ENCODE assay signal across 19 mouse cellular contexts in the genomic region with DNA sequence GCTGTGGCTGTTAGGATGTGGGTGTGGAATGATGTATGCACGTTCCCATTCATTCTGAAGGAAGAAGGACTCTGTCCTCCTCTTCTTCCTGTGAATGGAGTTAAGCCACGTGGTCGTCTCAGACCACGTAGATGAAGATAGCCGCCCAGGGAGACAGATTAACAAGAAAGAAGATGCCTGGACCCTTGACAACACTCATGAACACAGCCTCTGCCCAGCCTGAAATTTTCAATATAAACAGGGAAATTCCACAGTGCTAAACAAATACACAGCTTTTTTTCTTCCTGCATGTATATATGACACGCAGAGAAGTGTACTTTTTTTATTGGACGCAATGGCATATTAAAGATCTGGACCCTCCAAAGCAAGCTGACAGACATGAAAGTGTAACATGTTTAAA.
"Had no signal": no experiment of that assay in that cellular context is flagged by ENCODE, and none has a peak within 500 bp of the region (broad histone marks: within the 10 kb centered on the region; RNA-seq: fewer than 3 reads in every experiment).

No protein-coding gene starts in this region.

- H3K9me3 ChIP-seq: limb, embryonic 10.5 days; limb, embryonic 13.5 days; liver, embryonic 12.5 days; liver, embryonic 15.5 days; midbrain, embryonic 12.5 days; midbrain, embryonic 15.5 days; neural tube, embryonic 12.5 days; neural tube, embryonic 15.5 days had no signal

- H3K27me3 ChIP-seq: limb, embryonic 13.5 days; liver, embryonic 12.5 days; liver, embryonic 15.5 days; midbrain, embryonic 12.5 days; midbrain, embryonic 15.5 days; neural tube, embryonic 12.5 days; neural tube, embryonic 15.5 days had no signal

- H3K27ac ChIP-seq: limb, embryonic 13.5 days; liver, embryonic 12.5 days; liver, embryonic 15.5 days; macrophage; midbrain, embryonic 12.5 days; midbrain, embryonic 15.5 days; neural tube, embryonic 12.5 days; neural tube, embryonic 15.5 days had no signal

- H3K4me3 ChIP-seq: limb, embryonic 10.5 days; limb, embryonic 13.5 days; liver, embryonic 12.5 days; liver, embryonic 15.5 days; midbrain, embryonic 12.5 days; midbrain, embryonic 15.5 days; neural tube, embryonic 12.5 days; neural tube, embryonic 15.5 days had no signal

- H3K4me1 ChIP-seq: liver, embryonic 12.5 days; liver, embryonic 15.5 days; midbrain, embryonic 12.5 days; midbrain, embryonic 15.5 days; neural tube, embryonic 12.5 days had no signal

- H3K9ac ChIP-seq: limb, embryonic 13.5 days; liver, embryonic 12.5 days; liver, embryonic 15.5 days; midbrain, embryonic 12.5 days; midbrain, embryonic 15.5 days; neural tube, embryonic 12.5 days; neural tube, embryonic 15.5 days had no signal

- H3K36me3 ChIP-seq: limb, embryonic 10.5 days; limb, embryonic 13.5 days; liver, embryonic 12.5 days; liver, embryonic 15.5 days; midbrain, embryonic 12.5 days; midbrain, embryonic 15.5 days; neural tube, embryonic 12.5 days; neural tube, embryonic 15.5 days had no signal

- H3K4me2 ChIP-seq: limb, embryonic 13.5 days; liver, embryonic 12.5 days; liver, embryonic 15.5 days; midbrain, embryonic 12.5 days; midbrain, embryonic 15.5 days; neural tube, embryonic 12.5 days; neural tube, embryonic 15.5 days had no signal

- ATAC-seq: inflammation-experienced regulatory T-cells, adult 6 months; intestine, embryonic 16.5 days; liver, embryonic 12.5 days; midbrain, embryonic 15.5 days had no signal

- DNase-seq: kidney, adult 18-20 months; kidney, adult 9 months; kidney, postnatal 4 days; liver; right cerebral cortex, adult 18-20 months; right cerebral cortex, postnatal 14 days; right cerebral cortex, postnatal 4 days; thymus, postnatal 25 days had no signal
